Mouse (Mus musculus): ENCODE data around the gene Gm11116. TPM values are rescaled to one million over a fixed set of nuclear protein-coding genes. Genes with fewer than 3 reads are reported as not detected.

Gm11116 gene
- polyA plus RNA-seq (2017; shearing (Covaris generic)) = not detected

DNA sequence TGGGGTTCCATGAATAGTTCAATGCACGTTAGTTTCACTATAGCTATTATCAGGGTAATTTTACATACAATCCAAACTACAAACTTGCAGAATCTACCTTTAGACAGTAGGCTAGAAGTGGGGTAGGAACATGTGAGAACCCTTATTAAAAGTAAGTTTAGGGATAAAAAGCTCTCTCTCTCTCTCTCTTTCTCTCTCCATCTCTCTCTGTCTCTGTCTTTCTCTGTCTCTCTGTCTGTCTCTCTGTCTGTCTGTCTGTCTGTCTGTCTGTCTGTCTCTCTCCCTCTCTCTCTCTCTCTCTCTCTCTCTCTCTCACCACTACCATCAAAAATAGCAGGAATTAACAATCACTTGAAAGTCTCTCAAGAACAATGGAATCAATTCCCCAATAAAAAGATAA is at the start of gene Gm11116:
Gene Gm11116 (minus strand): TSS at position 101 of the 400 bp plus-strand sequence.

DNA sequence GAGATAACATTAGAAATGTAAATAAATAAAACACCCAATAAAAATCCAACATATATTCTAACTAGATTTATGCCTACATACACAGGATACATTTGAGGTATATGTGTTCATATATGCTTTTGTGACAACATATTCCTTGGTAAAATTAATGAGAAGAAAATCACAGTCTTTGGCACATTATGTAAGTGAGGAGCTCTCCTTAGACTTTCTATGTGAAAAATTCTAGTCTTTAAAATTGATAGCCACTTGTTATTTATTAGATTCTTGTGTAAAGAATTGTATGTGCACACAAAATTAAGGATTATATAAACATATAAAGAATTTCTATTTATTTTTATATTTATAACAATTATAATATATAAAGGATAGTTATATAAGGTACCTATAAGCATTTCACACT is 42.7 kb upstream of the Gm11116 start, which contains the start of gene Gm11115:
Gene Gm11115 (minus strand): TSS at position 101 of the 400 bp plus-strand sequence.

DNA sequence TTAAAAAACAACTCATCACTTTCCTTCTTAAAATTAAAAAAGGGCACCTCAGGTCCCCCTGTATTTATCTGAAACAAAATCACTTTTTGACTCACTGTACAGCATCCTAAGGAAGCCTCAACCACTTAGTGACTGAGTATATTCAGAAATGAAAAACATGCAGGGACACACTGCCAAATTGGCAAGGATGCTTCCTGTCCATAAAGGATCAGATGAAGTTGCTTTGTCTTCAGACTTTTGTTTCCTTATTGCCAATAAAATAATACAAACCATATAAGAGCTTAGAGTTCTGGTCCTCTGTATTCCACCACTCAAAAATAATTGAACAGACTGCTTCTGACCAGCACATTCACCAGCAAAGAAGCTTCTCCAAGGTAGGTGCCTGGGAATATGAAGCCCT is 25.1 kb downstream of the Gm11116 start, which contains the start of gene Smr2:
Gene Smr2 (plus strand): TSS at position 301 of the 400 bp plus-strand sequence.

Other genes with a start within 250 kb of the Gm11116 start
- gene Odam, start 226.5 kb downstream of the Gm11116 start, polyA plus RNA-seq (2017; shearing (Covaris generic)) = not detected
- gene Csn3, start 186.0 kb downstream of the Gm11116 start, polyA plus RNA-seq (2017; shearing (Covaris generic)) = not detected
- 0.21 TPM for gene 2310003L06Rik, start 142.1 kb downstream of the Gm11116 start, polyA plus RNA-seq (2017; shearing (Covaris generic))
- not detected for gene Gm28434, start 142.0 kb downstream of the Gm11116 start, polyA plus RNA-seq (2017; shearing (Covaris generic))
- not detected for gene Cabs1, start 132.1 kb downstream of the Gm11116 start, polyA plus RNA-seq (2017; shearing (Covaris generic))
- gene Smr3a, start 109.0 kb downstream of the Gm11116 start, polyA plus RNA-seq (2017; shearing (Covaris generic)) = not detected
- gene Smr2, start 25.0 kb downstream of the Gm11116 start, polyA plus RNA-seq (2017; shearing (Covaris generic)) = not detected
- gene Gm11115, start 42.6 kb upstream of the Gm11116 start, polyA plus RNA-seq (2017; shearing (Covaris generic)) = not detected
- gene Gm7714, start 157.4 kb upstream of the Gm11116 start, polyA plus RNA-seq (2017; shearing (Covaris generic)) = not detected
- gene Prol1, start 205.8 kb upstream of the Gm11116 start, polyA plus RNA-seq (2017; shearing (Covaris generic)) = not detected

All from naive thymus-derived CD4-positive, alpha-beta T cell, adult 5 months (primary cell).